Mouse (Mus musculus) brain, embryonic 14.5 days (tissue): ENCODE measurements around the gene Rpl34. TPM values are rescaled to one million over a fixed set of nuclear protein-coding genes. Genes with fewer than 3 reads are reported as not detected.

ENCODE experiments used
- DNase-seq: peaks from one replicate; pipeline ENCODE4 v3.0.0-alpha.2; 2011; ENCODE audit warnings: low read depth
- CTCF ChIP-seq: fragments of 200-500 bp; IDR thresholded peaks from 2 replicates; pipeline ENCODE4 v1.5.1; 2012; ENCODE audit warnings: inconsistent platforms, mild to moderate bottlenecking, moderate library complexity, borderline replicate concordance; ENCODE audit not compliant: insufficient read depth, insufficient read length; ENCODE audit errors: extremely low read depth
- POLR2A ChIP-seq: fragments of 200-500 bp; IDR thresholded peaks from 2 replicates; pipeline ENCODE4 v1.6.1; 2012; ENCODE audit warnings: mild to moderate bottlenecking, inconsistent platforms, borderline replicate concordance; ENCODE audit not compliant: poor library complexity, insufficient read depth, insufficient read length, severe bottlenecking; ENCODE audit errors: extremely low read depth
- polyA plus RNA-seq: library from polyadenylated mRNA; depleted of rRNA; stranded (reverse); fragments of >200 nt; gene quantifications from 2 replicates; pipeline ENCODE4 v1.2.3, GENCODE M21; 2012; rRNA removed

The Rpl34 gene
- polyA plus RNA-seq, result 1,791 and 2,202 TPM in 2 replicates

DNA sequence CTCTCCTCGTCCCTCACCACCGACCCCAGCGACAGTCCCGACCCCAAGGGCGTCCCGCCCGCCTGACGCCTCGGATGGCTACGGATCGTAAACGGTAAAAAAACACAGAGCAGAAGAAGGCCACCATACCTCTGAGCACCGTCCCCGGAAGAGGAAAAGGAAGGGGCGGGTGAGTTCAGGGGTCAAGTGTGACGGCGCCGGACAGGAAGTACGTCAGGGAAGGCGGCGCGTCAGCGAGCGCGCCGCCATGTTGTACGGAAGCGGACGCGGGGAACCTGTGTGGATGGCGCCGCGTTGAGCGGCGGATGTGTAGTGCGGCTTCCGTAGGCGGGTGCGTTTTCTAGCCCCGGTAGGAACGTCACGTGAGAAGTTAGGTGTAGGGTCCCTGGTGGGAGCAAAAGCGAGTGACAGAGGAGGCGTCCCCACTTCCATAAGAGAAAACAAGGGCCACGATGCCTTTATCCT is at the start of gene Rpl34:
Gene Rpl34, minus strand, starts transcription at position 210 of the 465 bp plus-strand sequence.
- DNase-seq, result peak; percentile 99
- no peak for TF ChIP-seq CTCF
- TF ChIP-seq POLR2A, result peak; percentile 72; the same call in 1 of the 2 replicates

DNA sequence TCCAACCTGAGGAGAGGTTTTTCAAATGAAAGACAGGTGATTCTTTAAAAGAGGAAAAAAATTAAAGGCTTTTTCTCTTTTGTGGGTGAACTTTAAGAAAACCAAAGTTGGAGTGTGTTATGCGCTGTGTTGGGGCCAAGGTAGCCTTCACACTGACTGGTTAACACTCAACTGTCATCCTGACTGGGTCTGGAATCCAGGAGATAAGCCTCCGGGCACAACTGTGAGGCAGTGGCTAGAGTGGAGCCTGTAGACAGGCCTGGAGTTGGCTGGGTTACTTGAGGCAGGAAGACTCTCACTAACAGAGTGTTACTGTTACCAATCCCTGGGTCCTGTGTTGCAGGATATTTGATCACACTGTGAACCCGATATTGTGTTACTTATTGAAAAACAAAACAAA is 38.0 kb upstream of the Rpl34 start:
- TF ChIP-seq POLR2A (no peak), CTCF (no peak)

DNA sequence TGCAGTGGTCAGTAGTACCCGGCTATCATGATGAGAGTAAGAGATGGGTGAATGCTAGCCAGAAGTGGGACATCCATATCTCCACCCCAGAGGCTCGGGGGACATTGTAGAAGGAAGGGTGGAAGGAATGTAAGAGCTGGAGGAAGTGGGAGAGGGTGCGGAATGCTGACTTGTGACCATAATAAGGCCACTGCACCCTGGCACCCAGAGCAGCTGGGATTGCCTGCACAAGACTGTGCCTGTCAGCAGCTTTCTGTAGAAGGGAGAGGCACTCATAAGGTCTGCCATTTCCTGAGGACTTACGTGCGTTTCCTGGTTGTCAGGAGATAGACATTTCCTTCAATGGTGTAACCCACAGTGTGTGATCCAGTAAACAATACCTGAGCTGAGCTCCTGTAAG is 33.9 kb upstream of the Rpl34 start:
- TF ChIP-seq CTCF, result no peak
- TF ChIP-seq POLR2A, result no peak
- DNase-seq, result no peak

More for the DNA sequence above, 38.0 kb upstream of the Rpl34 start:
- no peak for DNase-seq

- TF ChIP-seq POLR2A (no peak), CTCF (peak; percentile 67; the same call in 1 of the 2 replicates)
- peak; percentile 78 for DNase-seq
Observed at GRCm38 (mm10) chr3:130760711-130761435, 30.7 kb upstream of the Rpl34 start.

GRCm38 (mm10) chr3:130758157-130758841 is 28.1 kb upstream of the Rpl34 start:
- peak; percentile 91 for DNase-seq
- no peak for TF ChIP-seq POLR2A
- TF ChIP-seq CTCF, result no peak

DNA sequence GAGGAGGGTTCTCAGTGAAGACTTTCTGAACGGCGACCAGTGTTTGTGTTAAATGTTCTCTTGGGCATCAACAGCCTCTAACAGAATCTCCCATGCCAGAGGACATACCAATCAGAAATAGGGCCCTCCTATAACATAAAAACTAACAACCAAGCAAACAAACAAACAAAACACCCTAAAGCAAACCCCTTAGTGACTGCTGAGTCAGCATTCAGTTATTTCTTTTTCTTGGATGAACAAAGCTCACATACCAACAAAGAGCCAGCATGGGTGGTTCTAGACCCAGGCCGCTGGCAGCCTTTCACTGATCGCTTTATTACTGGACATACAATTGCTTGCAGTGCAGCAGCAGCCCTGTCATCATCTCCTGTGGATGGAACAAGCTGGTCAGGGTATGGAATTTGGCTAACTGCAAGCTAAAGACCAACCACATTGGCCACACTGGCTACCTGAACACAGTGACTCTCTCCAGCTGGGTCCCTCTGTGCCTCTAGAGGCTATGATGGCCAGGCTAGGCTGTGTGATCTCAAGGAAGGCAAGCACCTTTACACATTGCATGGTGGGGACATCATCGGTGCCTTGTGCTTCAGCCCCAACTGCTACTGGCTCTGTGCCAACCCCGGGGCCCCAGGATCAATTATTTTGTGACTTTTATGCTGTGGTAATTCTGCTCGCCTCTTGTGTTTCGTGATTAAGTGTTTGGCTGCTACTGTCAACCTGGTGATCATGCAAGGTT is 27.1 kb upstream of the Rpl34 start:
- TF ChIP-seq POLR2A (no peak), CTCF (no peak)
- DNase-seq, result peak; percentile 49

GRCm38 (mm10) chr3:130749206-130749605 is 19.0 kb upstream of the Rpl34 start:
- DNase-seq, result no peak
- TF ChIP-seq POLR2A (no peak), CTCF (no peak)

GRCm38 (mm10) chr3:130746673-130747619 is 16.7 kb upstream of the Rpl34 start:
- TF ChIP-seq POLR2A (no peak), CTCF (no peak)
- DNase-seq, result peak; percentile 64

GRCm38 (mm10) chr3:130737652-130738361 is 7.6 kb upstream of the Rpl34 start:
- peak; percentile 85 for DNase-seq
- TF ChIP-seq POLR2A (no peak), CTCF (no peak)

- no peak for TF ChIP-seq POLR2A
- no peak for TF ChIP-seq CTCF
- DNase-seq, result no peak
Observed at GRCm38 (mm10) chr3:130736758-130737157, 6.6 kb upstream of the Rpl34 start.

GRCm38 (mm10) chr3:130729472-130730188 is 568 bp downstream of the Rpl34 start:
- DNase-seq, result peak; percentile 53
- TF ChIP-seq CTCF (peak; percentile 29; the same call in 1 of the 2 replicates), POLR2A (no peak)
